Mouse (Mus musculus): ENCODE measurements around the gene Lsamp. TPM values are rescaled to one million over a fixed set of nuclear protein-coding genes. Genes with fewer than 3 reads are reported as not detected.

Gene Lsamp
- total and polyA plus RNA-seq, 3 experiments: not detected

GRCm38 (mm10) chr16:42079573-42079972 lies 2095.4 kb downstream of the Lsamp start:
- Histone ChIP-seq H3K79me2 (replicated peaks; ENCODE audit: control insufficient read depth, extremely low read depth, insufficient read depth, poor library complexity, severe bottlenecking) (no peaks in the 10 kb centered on the region), H3K27ac (ENCODE audit: insufficient read depth, low read depth) (no peak overlapping the region), H3K27me3 (replicated peaks) (no peaks in the 10 kb centered on the region), H3K9me3 (replicated peaks; ENCODE audit: low read length) (no peaks in the 10 kb centered on the region), H3K9ac (ENCODE audit: insufficient read depth, low read depth) (no peak overlapping the region), H3K4me2 (ENCODE audit: insufficient read depth, low read depth, poor library complexity, severe bottlenecking) (no peak overlapping the region), H3K36me3 (replicated peaks in 1 of 2; ENCODE audit: control insufficient read depth in 1 of 2, insufficient read depth in 1 of 2, low read length in 1 of 2) (no peaks in the 10 kb centered on the region), H3K4me3 (replicated peaks in 1 of 3; ENCODE audit: low read depth in 2 of 3, low read length in 2 of 3, poor library complexity in 1 of 3) (no peak overlapping the region), H3K4me1 (ENCODE audit: control insufficient read depth in 1 of 2, insufficient read depth in 2 of 2) (0 out of 4 replicates have a peak, but pooled peaks cover 0 to 4% of the 10 kb centered on the region in 2 experiments)
- in situ Hi-C loops (cut with MboI; ENCODE audit: low pct_ligation_motif_present, low pct_unique_long_range_greater_than_20kb, low sequenced_read_pairs) (no loop called here), dilution Hi-C loops (cut with MboI; ENCODE audit: extremely low pct_ligation_motif_present, extremely low pct_unique_long_range_greater_than_20kb, low sequenced_read_pairs) (no loop called here)
- TF ChIP-seq ZKSCAN1 (IDR thresholded peaks at IDR 0.05; ENCODE audit: borderline replicate concordance, low read depth, low read length): no peak
- TF ChIP-seq JUND (conservative IDR thresholded peaks at IDR 0.05; ENCODE audit: low read depth, low read length): no peak
- TF ChIP-seq SIN3A (IDR thresholded peaks at IDR 0.05; ENCODE audit: low read length): no peak
- TF ChIP-seq POLR2AphosphoS2 (IDR thresholded peaks at IDR 0.05; ENCODE audit: low read depth, low read length): no peak
- DNase-seq (ENCODE audit: extremely low read depth): no peak

DNA sequence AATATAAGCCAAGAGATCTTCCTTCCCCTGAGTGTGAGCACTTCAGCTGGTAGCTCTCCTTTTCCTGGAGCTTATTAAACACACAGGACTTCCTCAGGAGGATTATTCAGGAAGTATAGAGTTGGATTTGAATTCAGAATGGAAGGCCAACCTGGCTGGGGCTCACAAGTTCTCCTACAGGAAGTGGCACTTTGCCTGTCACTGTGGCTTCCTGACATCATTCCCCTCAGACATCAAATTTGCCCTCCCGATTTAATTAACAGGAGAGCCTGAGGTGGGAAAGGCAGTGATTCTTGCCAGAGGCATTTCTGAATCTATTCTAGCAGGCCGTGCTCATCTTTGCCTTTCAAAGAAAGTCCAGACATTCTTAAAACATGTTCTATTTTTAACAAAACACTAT lies 2097.4 kb downstream of the Lsamp start:
- no peak for TF ChIP-seq UBTF (IDR thresholded peaks at IDR 0.05; ENCODE audit: low read depth, low read length)
- TF ChIP-seq ZC3H11A (IDR thresholded peaks at IDR 0.05; ENCODE audit: low read depth, low read length): no peak
- TF ChIP-seq JUND (conservative IDR thresholded peaks at IDR 0.05; ENCODE audit: low read depth, low read length): no peak
- TF ChIP-seq MAX (IDR thresholded peaks at IDR 0.05; ENCODE audit: low read length): no peak
- TF ChIP-seq POLR2A (IDR thresholded peaks at IDR 0.05; ENCODE audit: low read depth, low read length): no peak
- TF ChIP-seq IRF4 (IDR thresholded peaks at IDR 0.05; ENCODE audit: low read depth, low read length): no peak
- no peak for TF ChIP-seq JUN (IDR thresholded peaks at IDR 0.05; ENCODE audit: insufficient read depth, low read depth, low read length)
- TF ChIP-seq SIN3A (IDR thresholded peaks at IDR 0.05; ENCODE audit: low read length): no peak
- no peak for TF ChIP-seq ETS1 (conservative IDR thresholded peaks at IDR 0.05; ENCODE audit: low read depth, low read length)
- no peak for TF ChIP-seq POLR2AphosphoS2 (IDR thresholded peaks at IDR 0.05; ENCODE audit: low read depth, low read length)
- TF ChIP-seq RAD21 (IDR thresholded peaks at IDR 0.05; ENCODE audit: low read depth, low read length): no peak
- no peak for TF ChIP-seq PAX5 (IDR thresholded peaks at IDR 0.05; ENCODE audit: low read length)
- TF ChIP-seq MXI1 (IDR thresholded peaks at IDR 0.05; ENCODE audit: low read depth, low read length): no peak
- no peak for TF ChIP-seq MAFK (IDR thresholded peaks at IDR 0.05; ENCODE audit: insufficient replicate concordance, low read length)
- dilution Hi-C loops (cut with MboI; ENCODE audit: extremely low pct_ligation_motif_present, extremely low pct_unique_long_range_greater_than_20kb, low sequenced_read_pairs): no loop called here

More for the DNA sequence above, 2097.4 kb downstream of the Lsamp start:
- H3K36me3 ChIP-seq (replicated peaks in 1 of 2; ENCODE audit: control insufficient read depth in 1 of 2, insufficient read depth in 1 of 2, low read length in 1 of 2): no peaks in the 10 kb centered on the region
- H3K27me3 ChIP-seq (replicated peaks): no peaks in the 10 kb centered on the region
- in situ Hi-C loops (cut with MboI; ENCODE audit: low pct_ligation_motif_present, low pct_unique_long_range_greater_than_20kb, low sequenced_read_pairs): no loop called here
- no peak overlapping the region for H3K4me3 ChIP-seq (replicated peaks in 1 of 3; ENCODE audit: low read depth in 2 of 3, low read length in 2 of 3, poor library complexity in 1 of 3)
- no peaks in the 10 kb centered on the region for H3K9me3 ChIP-seq (replicated peaks; ENCODE audit: low read length)
- no peaks in the 10 kb centered on the region for H3K79me2 ChIP-seq (replicated peaks; ENCODE audit: control insufficient read depth, extremely low read depth, insufficient read depth, poor library complexity, severe bottlenecking)
- no peak overlapping the region for H3K4me2 ChIP-seq (ENCODE audit: insufficient read depth, low read depth, poor library complexity, severe bottlenecking)
- no peak overlapping the region for H3K9ac ChIP-seq (ENCODE audit: insufficient read depth, low read depth)
- no peak for DNase-seq (ENCODE audit: extremely low read depth)
- H3K4me1 ChIP-seq (ENCODE audit: control insufficient read depth in 1 of 2, insufficient read depth in 2 of 2): 0 out of 4 replicates have a peak, but pooled peaks cover 0 to 4% of the 10 kb centered on the region in 2 experiments
- no peak overlapping the region for H3K27ac ChIP-seq (ENCODE audit: insufficient read depth, low read depth)
